Comparison of ENCODE assay signal across 18 mouse cellular contexts in the genomic region with DNA sequence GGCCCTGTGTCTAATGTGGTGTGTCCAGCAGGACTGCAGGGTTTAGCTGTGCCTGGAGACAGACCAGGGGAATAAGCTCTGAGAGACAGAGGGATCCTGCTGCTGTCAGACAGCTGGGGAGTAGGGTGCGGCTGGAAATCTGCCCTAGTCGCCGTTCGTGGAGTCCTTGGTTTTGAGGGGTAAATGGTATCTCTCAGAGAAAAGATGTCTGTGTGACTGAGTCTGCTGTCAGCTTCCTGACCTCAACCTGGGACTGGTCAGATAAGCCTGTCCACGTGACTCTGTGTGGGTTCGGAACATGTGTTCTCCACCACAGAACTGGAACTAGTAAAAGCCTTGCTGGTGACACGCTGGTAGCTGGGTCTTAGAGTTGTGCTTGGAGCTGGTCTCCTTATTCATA.
A peak's percentile ranks its signal among the peaks of the same experiment; 100 is the strongest.
DNase-seq lines count a peak whose midpoint lies in the region; ATAC-seq and TF ChIP-seq lines count a peak whose summit lies in the region.
"Had no signal": no experiment of that assay in that cellular context is flagged by ENCODE, and none has a peak within 500 bp of the region (broad histone marks: within the 10 kb centered on the region; RNA-seq: fewer than 3 reads in every experiment).

No protein-coding gene starts in this region.

- H3K9ac ChIP-seq in forebrain, embryonic 13.5 days: 0 out of 2 replicates have a peak overlapping the region, but pooled peaks have one; percentile 35
- no peak overlapping the region for H3K9ac ChIP-seq in forebrain, embryonic 12.5 days
- H3K9ac ChIP-seq: embryonic facial prominence, embryonic 15.5 days; hindbrain, embryonic 15.5 days; stomach, embryonic 15.5 days had no signal

- H3K4me3 ChIP-seq in forebrain, embryonic 13.5 days: no peak overlapping the region
- no peak overlapping the region for H3K4me3 ChIP-seq in forebrain, embryonic 12.5 days (replicated peaks)
- peak overlapping the region; percentile 53; the same call in 1 of the 2 replicates for H3K4me3 ChIP-seq in left cerebral cortex, adult 2 months
- H3K4me3 ChIP-seq in embryonic facial prominence, embryonic 10.5 days: no peak overlapping the region
- H3K4me3 ChIP-seq: embryonic facial prominence, embryonic 15.5 days; hindbrain, embryonic 15.5 days; stomach, embryonic 15.5 days had no signal

- no peaks in the 10 kb centered on the region for H3K36me3 ChIP-seq in forebrain, embryonic 13.5 days (ENCODE audit: poor library complexity, severe bottlenecking)
- H3K36me3 ChIP-seq in forebrain, embryonic 12.5 days (replicated peaks): no peaks in the 10 kb centered on the region
- peaks cover 6% of the 10 kb centered on the region for H3K36me3 ChIP-seq in embryonic facial prominence, embryonic 10.5 days (replicated peaks)
- H3K36me3 ChIP-seq: embryonic facial prominence, embryonic 15.5 days; hindbrain, embryonic 15.5 days; stomach, embryonic 15.5 days had no signal

- DNase-seq in left cerebral cortex, adult 2 months (ENCODE audit: extremely low spot score in 1 of 2, low spot score in 2 of 2): no peak
- no peak for DNase-seq in left cerebral cortex, postnatal 10 days (ENCODE audit: extremely low spot score in 1 of 2, low spot score in 2 of 2)
- no peak for DNase-seq in embryonic facial prominence, embryonic 10.5 days (ENCODE audit: low spot score)
- no peak for DNase-seq in testis, postnatal 10 days (ENCODE audit: low spot score)
- DNase-seq: cerebellum, postnatal 25 days; heart, adult 18-20 months; kidney, adult 8-10 months; layer of hippocampus, adult 9-11 months; lung, postnatal 36 days; thymus, postnatal 14 days had no signal

- H3K27me3 ChIP-seq in forebrain, embryonic 13.5 days: no peaks in the 10 kb centered on the region
- peaks cover 3% of the 10 kb centered on the region; the same call in 1 of the 2 replicates for H3K27me3 ChIP-seq in forebrain, embryonic 12.5 days
- peaks cover 25% of the 10 kb centered on the region for H3K27me3 ChIP-seq in embryonic facial prominence, embryonic 10.5 days (replicated peaks; ENCODE audit: low read depth, poor library complexity, severe bottlenecking)
- H3K27me3 ChIP-seq: embryonic facial prominence, embryonic 15.5 days; hindbrain, embryonic 15.5 days; stomach, embryonic 15.5 days had no signal

- peaks cover 39% of the 10 kb centered on the region for H3K4me1 ChIP-seq in forebrain, embryonic 13.5 days
- H3K4me1 ChIP-seq in forebrain, embryonic 12.5 days: peaks cover 42% of the 10 kb centered on the region
- H3K4me1 ChIP-seq in embryonic facial prominence, embryonic 10.5 days: peaks cover 65% of the 10 kb centered on the region

- H3K9me3 ChIP-seq in forebrain, embryonic 13.5 days (replicated peaks): no peaks in the 10 kb centered on the region
- H3K9me3 ChIP-seq in forebrain, embryonic 12.5 days: no peaks in the 10 kb centered on the region
- H3K9me3 ChIP-seq in embryonic facial prominence, embryonic 10.5 days: no peaks in the 10 kb centered on the region
- H3K9me3 ChIP-seq: embryonic facial prominence, embryonic 15.5 days; hindbrain, embryonic 15.5 days; stomach, embryonic 15.5 days had no signal

- no peak overlapping the region for H3K27ac ChIP-seq in forebrain, embryonic 13.5 days
- H3K27ac ChIP-seq in forebrain, embryonic 12.5 days: no peak overlapping the region
- peak overlapping the region; percentile 76 for H3K27ac ChIP-seq in left cerebral cortex, adult 2 months
- 0 out of 2 replicates have a peak overlapping the region, but pooled peaks have one; percentile 66 for H3K27ac ChIP-seq in embryonic facial prominence, embryonic 10.5 days (replicated peaks)
- H3K27ac ChIP-seq: embryonic facial prominence, embryonic 15.5 days; hindbrain, embryonic 15.5 days; stomach, embryonic 15.5 days had no signal

- TF ChIP-seq CTCF in left cerebral cortex, adult 2 months (IDR thresholded peaks at IDR 0.05): no peak

- ATAC-seq in forebrain, embryonic 13.5 days: no peak
- ATAC-seq in forebrain, embryonic 12.5 days (ENCODE audit: low FRiP score): no peak
- peak; percentile 72 for ATAC-seq in megakaryocyte progenitor cell, adult 5-6 weeks (replicated peaks; ENCODE audit: poor library complexity)
- no peak for ATAC-seq in erythroblast, adult 5-6 weeks (replicated peaks; ENCODE audit: low FRiP score, poor library complexity, severe bottlenecking)
- ATAC-seq: forebrain, embryonic 14.5 days had no signal

- H3K4me2 ChIP-seq in forebrain, embryonic 13.5 days: no peak overlapping the region
- no peak overlapping the region for H3K4me2 ChIP-seq in forebrain, embryonic 12.5 days
- H3K4me2 ChIP-seq: hindbrain, embryonic 15.5 days; stomach, embryonic 15.5 days had no signal

- intact Hi-C loops in left cerebral cortex, adult 2 months (cut with DNase I): no loop called here
- intact Hi-C loops in left cerebral cortex, postnatal 10 days (cut with DNase I): no loop called here

- 92% methylated on average over 7 of the region's 7 CpGs for WGBS in forebrain, embryonic 13.5 days
- 93% methylated on average over 7 of the region's 7 CpGs for WGBS in forebrain, embryonic 12.5 days
- WGBS in embryonic facial prominence, embryonic 10.5 days: 91% methylated on average over 7 of the region's 7 CpGs

Comparison
In these comparisons a context has a peak if more than half of its experiments do, and no peak if none do; other contexts are left out.
1. H3K27ac ChIP-seq: peak in left cerebral cortex, adult 2 months (single experiment) and embryonic facial prominence, embryonic 10.5 days (single experiment); none in forebrain, embryonic 13.5 days (single experiment) and forebrain, embryonic 12.5 days (single experiment).